Mouse (Mus musculus): ENCODE results near the gene Mkrn2os.

DNA sequence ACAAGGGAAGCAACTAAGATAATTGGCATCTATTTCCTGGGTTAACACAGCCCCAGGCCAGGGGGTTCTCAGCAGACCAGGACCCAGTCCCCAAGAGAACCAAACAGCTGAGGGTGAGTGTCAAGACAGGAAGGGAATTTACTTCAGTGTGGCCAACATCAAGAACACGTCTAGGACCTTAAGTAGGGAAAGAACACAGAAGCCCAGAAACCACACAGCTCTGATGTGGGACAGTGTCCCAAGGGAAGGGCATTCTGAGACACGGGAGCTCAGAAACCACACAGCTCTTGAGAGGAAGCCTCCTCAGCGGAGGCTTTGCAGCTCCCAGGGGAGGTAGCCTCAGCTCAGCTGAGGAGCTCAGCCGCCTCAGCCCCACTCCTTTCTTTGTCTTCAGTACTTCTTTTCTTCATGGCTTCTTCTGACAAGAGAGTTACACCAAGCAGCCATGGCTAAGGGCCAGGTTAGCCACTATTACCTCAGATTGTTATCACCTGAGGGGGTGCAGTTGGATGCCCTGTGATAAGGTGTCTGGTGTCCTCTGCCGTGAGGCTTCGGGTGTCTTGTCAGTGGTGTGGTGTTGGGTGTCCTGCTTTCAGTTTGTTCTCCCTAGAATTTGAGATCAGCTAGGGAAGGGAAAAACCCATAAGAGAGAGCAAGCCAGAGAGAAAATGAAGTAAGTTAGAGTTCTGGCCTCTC is 8.8 kb downstream of the Mkrn2os start:
- TF ChIP-seq CTCF (IDR thresholded peaks at IDR 0.05; ENCODE audit: low read depth) (no peak), EP300 (IDR thresholded peaks at IDR 0.05; ENCODE audit: low read depth) (no peak)
